In genomic region chr4:144891743-144892132, GRCm38 (mm10) we compare ENCODE assay signal across 8 mouse cellular contexts. TPM values are rescaled to one million over a fixed set of nuclear protein-coding genes. Genes with fewer than 3 reads are reported as not detected.
DNase-seq lines count a peak whose midpoint lies in the region; ATAC-seq and TF ChIP-seq lines count a peak whose summit lies in the region.

No protein-coding gene starts in this region.

- peaks cover 3% of the 10 kb centered on the region; the same call in 1 of the 2 replicates for H3K4me1 ChIP-seq in spleen, adult 2 months (ENCODE audit: control insufficient read depth, insufficient read depth, insufficient read length)
- H3K4me1 ChIP-seq in liver, embryonic 12.5 days: peaks cover 43% of the 10 kb centered on the region

- H3K9me3 ChIP-seq in liver, embryonic 12.5 days (replicated peaks): 0 out of 2 replicates have a peak, but pooled peaks cover 3% of the 10 kb centered on the region

- H3K4me3 ChIP-seq in spleen, adult 2 months (ENCODE audit: extremely low read depth, insufficient read depth, insufficient read length): peak overlapping the region; percentile 71; the same call in 1 of the 2 replicates
- peak overlapping the region; percentile 61 for H3K4me3 ChIP-seq in liver, embryonic 12.5 days

- peak overlapping the region; percentile 57; the same call in 1 of the 2 replicates for H3K9ac ChIP-seq in liver, embryonic 12.5 days

- peak overlapping the region; percentile 68 for H3K27ac ChIP-seq in spleen, adult 2 months (ENCODE audit: insufficient read depth, low read length)
- peak overlapping the region; percentile 70 for H3K27ac ChIP-seq in liver, embryonic 12.5 days

- TF ChIP-seq POLR2A in spleen, adult 2 months (IDR thresholded peaks at IDR 0.05; ENCODE audit: low read depth, low read length): no peak; the same call in 1 of the 2 replicates

- whole genome bisulfite sequencing in spleen, adult 2 months: 21% methylated on average over 5 of the region's 5 CpGs
- 11% methylated on average over 5 of the region's 5 CpGs for WGBS in liver, embryonic 12.5 days (ENCODE audit: insufficient replicate concordance)

- peak; percentile 20 for DNase-seq in cerebellum, adult 9-10 months
- DNase-seq in cerebellum, adult 9-11 months: no peak
- DNase-seq in spleen, adult 2 months (ENCODE audit: low read depth in 1 of 2, low spot score in 2 of 2): no peak
- DNase-seq in spleen, adult 18-20 months: no peak
- no peak for DNase-seq in adrenal gland, postnatal 36 days
- no peak for DNase-seq in adrenal gland, postnatal 25 days
- no peak for DNase-seq in gastrocnemius, postnatal 4 days (ENCODE audit: low spot score in 2 of 2)

- H3K36me3 ChIP-seq in spleen, adult 2 months (ENCODE audit: control insufficient read depth, insufficient read depth, low read length): no peaks in the 10 kb centered on the region
- no peaks in the 10 kb centered on the region for H3K36me3 ChIP-seq in liver, embryonic 12.5 days

- H3K4me2 ChIP-seq in liver, embryonic 12.5 days: peak overlapping the region; percentile 84

- ATAC-seq in liver, embryonic 12.5 days: no peak

- TF ChIP-seq CTCF in spleen, adult 2 months (IDR thresholded peaks at IDR 0.05; ENCODE audit: extremely low read depth, insufficient read depth, insufficient read length, insufficient replicate concordance): no peak

- H3K27me3 ChIP-seq in spleen, adult 2 months (ENCODE audit: control insufficient read depth, insufficient read depth, low read length): no peaks in the 10 kb centered on the region
- peaks cover 57% of the 10 kb centered on the region for H3K27me3 ChIP-seq in liver, embryonic 12.5 days (replicated peaks)

RNA-seq across cellular contexts. Expression of gene Dhrs3, which starts 0.9 kb away (rescaled TPM):
- polyA plus RNA-seq in spleen, adult 2 months (2012; rRNA removed): 33.9 and 41.3 TPM in 2 replicates
- 33.9 and 34.9 TPM in 2 replicates for polyA plus RNA-seq in liver, embryonic 12.5 days (2016; fragmentation: Nextera tagmentation; extraction: Ambion mirVana)
- 100 to 1,000 TPM in 1 of 2 experiments, 10 to 100 TPM in 1; 72.9 to 126 TPM for total RNA-seq in adrenal gland, postnatal 36 days (2021)
- total RNA-seq in adrenal gland, postnatal 25 days (2021): 83.0 and 111 TPM in 2 replicates
- 10 to 100 TPM; 49.2 to 51.4 TPM for total RNA-seq in gastrocnemius, postnatal 4 days (2021)
